Mouse (Mus musculus) erythroblast, adult 5-6 weeks (primary cell): ENCODE measurements around the gene Rbm42. TPM values are rescaled to one million over a fixed set of nuclear protein-coding genes. Genes with fewer than 3 reads are reported as not detected.

ENCODE experiments used
- ATAC-seq: replicated peaks from 2 replicates; pipeline ENCODE4 v1.8.0; 2016; ENCODE audit warnings: moderate number of reproducible peaks, mild to moderate bottlenecking, moderate TSS enrichment, inconsistent platforms; ENCODE audit not compliant: poor library complexity, low FRiP score, severe bottlenecking
- total RNA-seq, 2 experiments: library from RNA; stranded (forward) in 1 of 2; stranded (reverse) in 1 of 2; fragments of 150-400 nt in 1 of 2; fragments of 200-764, 138-1000 nt in 1 of 2; gene quantifications; 2 replicates each; pipeline versions ENCODE4 v1.2.3 to v1.2.4; 2015 to 2017; ENCODE audit warnings: low replicate concordance in 2 of 2

Rbm42 gene
- total RNA-seq (2015; ENCODE audit: low replicate concordance), result 12.3 and 22.5 TPM in 2 replicates
- total RNA-seq (2017; ENCODE audit: low replicate concordance), result 14.0 and 15.1 TPM in 2 replicates

DNA sequence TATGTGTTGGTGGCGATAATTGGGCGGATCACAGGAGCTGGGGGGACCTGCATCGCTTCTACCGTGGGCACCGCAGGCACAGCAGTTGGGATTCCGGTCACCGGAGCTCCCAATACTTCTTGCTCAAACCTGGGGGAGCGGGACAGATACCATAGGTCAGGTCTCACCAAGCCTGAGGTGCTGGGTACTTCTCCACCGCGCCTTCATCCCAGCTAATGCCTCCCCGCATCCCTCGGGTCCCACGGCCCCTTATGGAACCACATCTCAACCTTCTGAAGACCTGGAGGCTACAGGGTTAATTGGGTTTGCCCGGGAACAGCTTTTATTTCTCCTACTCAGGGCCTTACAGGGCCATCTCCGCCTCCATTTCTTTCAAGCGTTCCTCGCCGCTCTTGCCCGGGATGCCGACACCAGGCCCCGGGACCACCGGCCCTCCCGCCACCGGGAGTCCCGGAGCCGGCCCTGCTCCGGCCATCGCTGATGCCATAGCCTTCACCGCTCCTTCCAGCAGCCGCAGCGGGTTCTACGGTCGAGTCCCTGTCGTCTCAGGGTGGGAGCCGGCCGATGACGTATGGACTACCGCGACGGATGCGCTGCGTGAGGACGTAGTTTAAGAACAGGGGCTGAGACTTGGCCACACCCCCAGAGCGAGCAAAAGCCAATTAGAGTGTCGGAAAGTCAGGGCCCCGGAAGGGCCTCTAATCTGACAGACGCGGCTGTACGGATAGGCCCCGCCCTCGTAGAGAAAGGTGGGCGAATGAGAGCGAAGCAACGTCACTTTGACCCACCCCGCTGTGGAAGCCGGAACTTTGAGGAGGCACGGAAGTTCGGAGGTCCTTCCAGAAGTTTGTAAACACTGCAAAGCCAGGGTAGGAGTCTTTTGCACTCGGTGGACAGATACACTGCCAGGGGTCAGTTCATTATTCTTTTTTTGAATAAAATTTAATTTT lies at the start of gene Rbm42:
Gene Rbm42, minus strand, starts transcription at position 727 of the 950 bp plus-strand sequence.
- ATAC-seq, result peak; percentile 98

DNA sequence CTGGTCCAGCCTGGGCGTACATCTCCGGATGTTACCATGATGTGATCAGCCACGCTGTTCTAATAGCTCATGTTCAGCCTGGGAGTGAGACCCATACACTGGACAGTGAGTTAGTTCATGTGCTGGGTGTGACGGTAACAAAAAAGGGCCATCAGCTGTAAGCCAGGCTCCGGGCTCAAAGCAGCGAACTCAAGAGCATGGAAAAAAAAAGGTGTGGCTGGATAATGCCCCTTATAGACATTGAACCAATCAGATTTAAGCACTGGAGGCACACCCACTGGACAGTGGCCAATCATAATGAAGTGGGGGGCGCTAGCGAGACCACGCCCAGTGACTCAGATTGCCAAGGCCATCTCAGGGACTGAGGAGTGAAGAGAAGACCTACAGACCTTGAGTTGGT lies 48.5 kb upstream of the Rbm42 start, which contains the start of gene 2200002J24Rik:
Gene 2200002J24Rik, plus strand, starts transcription at position 338 of the 400 bp plus-strand sequence.
- no peak for ATAC-seq

DNA sequence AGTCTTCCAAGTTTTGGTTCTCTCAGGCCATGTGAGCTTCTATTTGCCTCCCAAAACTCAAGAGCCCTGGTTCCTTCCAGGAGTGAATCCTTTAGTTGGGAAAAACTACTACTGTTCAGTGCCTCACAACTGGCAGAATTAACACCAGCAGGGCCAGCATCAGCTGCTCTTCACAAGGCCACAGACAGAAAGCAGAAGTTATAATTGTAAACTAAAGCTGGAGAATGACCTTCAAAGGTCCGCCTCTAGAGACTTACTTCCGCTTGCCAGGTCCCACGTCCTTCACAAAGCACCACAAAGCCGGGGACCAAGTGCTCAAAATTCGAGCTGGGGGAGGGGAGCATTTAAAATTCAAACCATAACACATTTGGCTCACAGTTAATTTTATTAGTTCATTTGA lies 48.0 kb upstream of the Rbm42 start:
- ATAC-seq, result no peak

DNA sequence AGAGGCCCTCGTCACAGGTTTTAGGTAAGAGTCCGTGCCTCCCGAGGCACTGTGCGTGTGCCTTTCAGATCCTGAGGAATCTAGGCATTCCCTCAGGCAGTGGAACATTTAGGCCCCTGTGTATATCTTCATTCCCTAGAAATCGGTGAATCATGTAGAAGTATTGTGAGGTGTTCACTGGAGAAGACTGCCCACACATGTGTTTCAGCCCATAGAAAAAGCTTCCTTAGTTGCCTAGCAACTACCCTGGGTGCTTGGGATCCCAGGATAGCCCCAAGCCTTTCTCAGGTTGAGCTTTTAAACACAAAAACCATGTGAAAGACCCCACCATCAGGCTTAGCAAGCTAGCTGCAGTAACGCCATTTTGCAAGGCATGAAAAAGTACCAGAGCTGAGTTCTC lies 38.2 kb upstream of the Rbm42 start:
- no peak for ATAC-seq

DNA sequence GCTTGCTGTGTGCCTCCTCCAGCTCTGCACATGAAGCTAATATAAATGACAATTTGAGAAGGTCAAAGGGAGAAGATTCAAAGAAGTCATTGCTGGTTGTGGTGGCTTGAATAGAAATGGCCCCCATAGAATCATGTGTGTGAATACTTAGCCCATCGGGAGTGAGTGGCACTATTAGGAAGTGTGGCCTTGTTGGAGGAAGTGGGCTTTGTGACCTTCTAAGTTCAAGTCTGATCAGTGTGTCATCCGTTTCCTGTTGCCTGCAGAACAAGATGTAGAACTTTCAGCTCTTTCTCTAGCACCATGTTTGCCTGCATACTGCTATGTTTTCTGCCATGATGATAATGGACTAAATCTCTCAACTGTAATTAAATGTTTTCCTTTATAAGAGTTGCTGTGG lies 33.3 kb upstream of the Rbm42 start:
- no peak for ATAC-seq

DNA sequence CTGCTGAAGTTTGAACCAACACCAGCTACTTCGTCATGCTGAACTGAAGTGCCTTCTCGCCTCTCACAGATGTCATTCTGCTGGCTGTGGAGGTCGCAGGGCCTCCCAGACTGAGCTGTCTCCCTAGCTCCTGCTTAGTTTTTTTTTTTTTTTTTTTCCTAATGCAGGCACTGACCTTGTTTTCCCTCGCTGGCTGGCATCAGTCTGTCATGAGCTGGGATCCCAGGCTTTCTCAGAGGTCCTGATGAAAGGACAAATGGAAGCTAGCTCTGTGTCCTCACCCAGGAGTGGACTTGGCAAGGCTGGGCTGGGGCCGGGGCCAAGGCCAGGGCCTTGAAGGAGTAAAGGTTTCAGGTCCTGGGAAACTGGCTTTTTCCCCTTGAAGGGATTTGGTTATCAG lies 31.8 kb upstream of the Rbm42 start:
- no peak for ATAC-seq

DNA sequence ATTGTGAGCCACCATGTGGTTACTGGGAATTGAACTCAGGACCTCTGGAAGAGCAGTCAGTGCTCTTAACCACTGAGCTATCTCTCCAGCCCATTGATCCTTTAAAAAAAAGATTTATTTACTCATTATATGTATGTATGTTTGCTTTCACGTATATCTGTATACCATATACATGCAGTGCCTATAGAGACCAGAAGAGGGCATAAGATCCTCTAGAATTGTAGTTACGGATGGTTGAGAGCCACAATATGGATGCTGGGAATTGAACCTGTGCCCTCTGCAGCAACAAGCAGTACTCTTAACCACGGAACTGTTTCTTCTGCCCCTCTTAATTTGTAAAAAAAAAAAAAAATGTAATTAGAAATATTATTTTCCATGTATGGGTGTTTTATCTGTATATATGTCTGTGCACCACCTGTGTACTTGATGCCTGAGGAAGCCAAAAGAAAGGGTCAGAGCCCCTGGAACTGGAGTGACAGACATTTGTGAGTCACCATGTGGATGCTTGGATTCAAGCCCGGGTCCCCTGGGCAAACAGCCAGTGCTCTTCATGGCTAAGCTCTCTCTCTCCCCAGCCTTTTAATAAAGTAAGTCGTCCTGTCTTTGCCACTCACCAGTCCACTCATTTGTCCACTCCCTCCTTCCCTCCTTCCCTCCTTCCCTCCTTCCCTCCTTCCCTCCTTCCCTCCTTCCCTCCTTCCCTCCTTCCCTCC lies 28.3 kb upstream of the Rbm42 start:
- no peak for ATAC-seq

DNA sequence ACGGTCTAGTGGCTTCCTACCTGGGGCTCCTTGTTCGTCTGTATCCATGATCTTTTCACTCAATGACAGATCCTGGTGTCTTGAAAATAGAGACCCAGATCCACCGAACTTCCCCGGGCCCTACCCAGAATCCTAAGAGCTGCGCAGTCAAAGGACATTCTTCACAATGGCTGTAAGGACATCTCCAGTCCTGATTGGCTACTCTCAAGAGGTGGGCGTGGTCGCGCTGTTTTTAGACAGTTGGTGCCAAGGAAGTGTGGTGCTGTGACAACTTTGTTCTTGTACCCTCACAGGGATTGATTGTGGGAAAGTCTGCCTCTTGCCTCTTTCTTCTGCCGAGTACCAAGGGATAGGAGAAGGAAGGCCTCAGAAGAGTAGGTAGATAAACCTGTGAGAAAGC lies 21.4 kb upstream of the Rbm42 start, which contains the start of gene Pmis2:
Gene Pmis2, minus strand, starts transcription at position 126 of the 400 bp plus-strand sequence.
- no peak for ATAC-seq

DNA sequence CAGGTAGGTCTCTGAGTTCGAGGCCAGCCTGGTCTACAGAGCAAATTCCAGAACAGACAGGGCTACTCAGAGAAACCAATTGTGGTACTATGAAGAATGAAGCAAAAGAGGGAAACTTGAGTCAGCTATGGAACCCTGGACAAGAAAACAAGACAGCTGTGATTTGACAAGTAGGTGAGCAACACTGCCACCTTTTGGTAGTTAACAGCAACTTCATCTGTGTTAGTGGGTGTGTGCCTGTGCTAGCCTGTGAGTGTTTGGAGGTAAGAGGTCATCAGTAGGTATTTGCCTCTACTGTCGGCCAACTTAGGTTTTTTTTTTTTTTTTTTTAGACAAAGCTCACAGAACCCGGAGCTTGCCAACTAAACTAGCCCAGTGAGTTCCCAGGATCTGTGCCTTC lies 19.1 kb upstream of the Rbm42 start:
- peak; percentile 56; the same call in 1 of the 2 replicates for ATAC-seq

DNA sequence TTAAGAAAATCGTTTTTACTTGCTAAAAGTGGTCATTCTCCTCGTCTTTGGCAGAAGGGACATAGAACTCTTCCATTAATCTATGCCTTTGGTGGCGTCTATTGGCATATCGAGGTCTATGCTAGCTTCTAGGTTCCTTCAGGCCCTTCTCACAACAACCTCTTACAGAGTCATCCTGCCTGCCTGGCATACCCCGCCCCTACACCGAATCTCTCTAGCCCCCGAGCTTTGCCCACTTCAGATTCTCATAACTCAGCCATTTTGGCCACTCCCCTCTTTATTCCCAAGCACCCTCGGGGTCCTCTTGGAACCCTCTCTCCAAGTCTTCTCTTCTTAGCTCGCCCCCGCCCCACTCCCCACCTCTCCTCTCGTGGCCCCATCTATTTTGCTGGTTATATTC lies 15.2 kb upstream of the Rbm42 start:
- ATAC-seq, result peak; percentile 24; the same call in 1 of the 2 replicates

DNA sequence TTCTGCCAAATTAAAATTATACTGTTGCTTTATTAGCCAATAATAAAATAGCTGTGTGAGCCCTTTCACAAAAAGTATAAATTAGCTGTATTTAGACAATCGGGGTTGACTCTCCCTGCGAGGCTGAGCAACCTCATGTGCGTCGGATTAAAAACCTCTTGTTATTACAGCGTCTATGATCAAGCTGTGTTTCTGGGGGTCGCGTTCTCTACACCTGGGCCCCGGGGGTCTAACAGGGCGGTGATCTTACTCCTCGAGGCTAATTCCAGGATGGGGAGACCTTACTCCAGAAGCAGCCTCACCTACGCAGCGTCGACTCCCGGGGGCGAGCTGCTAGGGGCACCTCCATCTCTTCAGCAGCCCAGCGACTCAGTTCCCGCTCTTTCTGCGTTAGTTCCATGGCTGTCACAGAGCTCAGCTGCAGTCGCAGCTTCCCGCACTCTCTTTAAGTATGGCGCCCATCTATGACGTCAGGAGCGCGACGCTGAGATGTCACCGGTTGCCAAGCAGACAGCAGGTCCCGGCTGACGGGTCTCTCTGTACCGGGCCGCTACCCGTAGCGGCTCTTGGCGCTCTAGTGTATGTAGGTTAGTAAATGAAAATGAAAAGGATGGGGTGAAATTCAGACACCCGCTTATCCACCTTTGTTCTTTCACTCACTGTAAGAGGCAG lies 14.5 kb upstream of the Rbm42 start, which contains the start of gene Haus5:
Gene Haus5, minus strand, starts transcription at position 466 of the 672 bp plus-strand sequence.
- ATAC-seq, result peak; percentile 98

DNA sequence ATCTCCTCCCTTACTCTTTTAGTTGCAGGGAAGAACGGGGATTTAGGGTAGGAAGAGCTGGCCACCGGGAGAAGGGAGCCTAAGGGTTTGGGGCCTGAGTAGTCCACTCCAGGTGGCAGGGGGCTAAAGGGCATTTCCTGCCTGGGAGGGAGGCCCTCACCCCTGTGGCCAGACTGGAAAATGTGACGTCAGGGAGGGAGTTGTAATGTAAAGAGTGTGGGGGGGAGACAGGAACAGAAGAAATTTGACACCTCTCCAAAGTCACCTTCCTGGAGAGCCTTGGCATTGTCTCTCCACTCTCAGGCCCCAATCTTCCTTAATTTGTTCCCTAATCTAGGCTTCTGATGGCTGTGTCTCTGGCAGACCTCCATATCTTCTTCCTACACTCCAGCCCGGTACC lies 11.0 kb downstream of the Rbm42 start:
- no peak for ATAC-seq

DNA sequence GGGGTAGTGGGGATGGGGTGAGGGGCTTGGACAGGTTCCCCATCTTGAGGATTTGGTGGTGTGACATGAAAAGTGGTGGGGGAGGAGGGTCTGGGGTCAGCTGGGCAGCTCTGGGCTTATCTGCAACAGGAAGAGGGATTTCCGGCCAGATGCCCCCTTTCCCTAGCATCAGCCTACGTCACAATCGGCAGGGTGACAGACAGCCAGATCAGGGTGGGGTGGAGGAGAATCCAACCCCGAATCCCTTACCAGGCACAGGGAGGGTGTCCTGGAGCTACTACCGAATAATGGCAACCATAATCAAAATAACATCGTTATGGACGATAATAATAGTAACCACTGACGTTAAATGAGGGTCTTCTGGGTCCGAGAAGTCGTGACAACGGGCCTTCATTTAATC lies 13.7 kb downstream of the Rbm42 start:
- ATAC-seq, result no peak

DNA sequence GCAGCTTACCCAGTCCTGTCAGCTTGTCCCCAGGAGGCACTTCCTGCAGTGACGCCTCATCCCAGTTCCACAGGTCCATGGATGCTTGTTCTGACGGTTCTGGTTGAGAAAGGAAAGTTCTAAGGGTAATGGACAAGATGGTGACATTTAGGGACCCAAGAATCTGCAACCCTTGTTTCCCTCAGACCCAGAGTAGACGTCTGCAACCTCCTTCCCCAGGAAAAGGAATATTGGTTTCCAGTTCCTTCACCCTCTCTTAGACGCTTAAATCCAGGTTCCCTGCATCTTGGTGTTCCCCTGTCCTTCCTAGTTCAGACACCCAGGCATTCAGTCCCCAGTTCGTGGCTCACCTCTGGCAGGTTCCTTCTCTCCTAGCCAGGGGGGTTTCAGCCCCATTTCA lies 14.4 kb downstream of the Rbm42 start, which contains the start of gene Etv2:
Gene Etv2, minus strand, starts transcription at position 101 of the 400 bp plus-strand sequence.
- no peak for ATAC-seq

DNA sequence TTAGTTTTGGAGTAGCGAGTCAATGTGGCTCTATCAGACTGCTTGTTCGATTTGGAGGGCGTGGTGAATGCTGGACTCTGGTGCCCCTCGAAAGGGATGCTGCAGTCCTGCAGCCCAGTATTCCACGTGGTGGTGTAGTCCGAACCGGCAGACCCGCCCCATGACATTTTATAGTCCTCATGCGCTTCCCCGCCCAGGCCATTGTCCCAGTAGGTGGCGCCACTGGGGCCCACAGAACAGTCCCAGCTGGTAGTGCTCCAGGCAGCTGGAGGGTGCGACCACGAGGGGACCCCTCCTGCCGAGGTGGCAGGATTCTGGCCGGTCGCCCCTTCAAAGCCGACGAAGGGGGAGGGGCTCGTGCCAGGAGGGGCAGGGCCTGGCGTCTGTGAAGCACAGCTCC lies 15.5 kb downstream of the Rbm42 start:
- peak; percentile 66 for ATAC-seq

DNA sequence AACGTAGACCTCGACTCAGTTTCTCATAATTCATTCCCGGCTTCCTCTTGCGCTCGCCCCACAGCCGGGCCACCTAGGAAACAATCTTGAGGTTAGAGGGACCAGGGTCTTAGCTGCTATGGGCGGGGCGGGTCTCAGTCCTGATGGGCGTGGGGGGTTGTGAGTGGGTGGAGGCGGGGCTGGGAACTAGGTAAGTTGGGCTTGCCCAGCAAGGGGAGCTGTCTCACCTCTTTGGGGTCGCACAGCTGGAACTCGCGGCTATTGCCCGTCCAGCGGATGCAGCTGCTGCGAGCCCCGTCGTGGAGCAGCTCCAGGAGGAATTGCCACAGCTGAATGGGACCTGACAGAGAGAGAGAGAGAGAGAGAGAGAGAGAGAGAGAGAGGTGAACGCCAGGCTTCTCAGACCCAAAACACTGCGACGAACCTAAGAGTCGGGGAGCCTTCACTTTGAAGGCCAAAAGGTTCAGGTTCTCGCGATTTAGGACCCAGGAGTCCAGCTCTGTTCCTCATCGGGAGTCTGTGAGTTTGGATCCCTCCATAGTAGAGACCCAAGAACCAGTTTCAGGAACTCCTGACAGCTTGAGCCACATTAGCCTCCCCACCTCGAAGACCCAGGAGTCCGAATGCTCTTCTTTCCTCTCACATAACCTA lies 16.2 kb downstream of the Rbm42 start:
- ATAC-seq, result no peak

DNA sequence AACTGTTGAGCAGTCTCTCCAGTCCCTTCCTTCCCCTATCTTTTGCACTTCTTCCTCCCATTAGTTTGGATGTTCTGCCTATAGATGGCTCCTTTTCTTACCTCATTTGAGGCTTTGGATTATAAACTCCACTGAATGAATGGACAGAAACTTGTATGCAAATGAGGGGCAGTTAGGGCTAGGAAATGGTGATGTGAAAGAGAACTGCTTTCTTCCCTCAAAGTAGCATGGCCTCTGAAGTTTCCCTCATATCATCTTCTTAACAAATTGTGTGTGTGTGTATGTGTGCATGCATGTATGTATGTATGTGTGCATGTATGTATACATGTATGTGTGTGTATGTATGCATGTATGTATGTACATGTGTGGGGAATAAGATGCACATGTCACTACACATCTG lies 21.1 kb downstream of the Rbm42 start:
- ATAC-seq, result no peak

DNA sequence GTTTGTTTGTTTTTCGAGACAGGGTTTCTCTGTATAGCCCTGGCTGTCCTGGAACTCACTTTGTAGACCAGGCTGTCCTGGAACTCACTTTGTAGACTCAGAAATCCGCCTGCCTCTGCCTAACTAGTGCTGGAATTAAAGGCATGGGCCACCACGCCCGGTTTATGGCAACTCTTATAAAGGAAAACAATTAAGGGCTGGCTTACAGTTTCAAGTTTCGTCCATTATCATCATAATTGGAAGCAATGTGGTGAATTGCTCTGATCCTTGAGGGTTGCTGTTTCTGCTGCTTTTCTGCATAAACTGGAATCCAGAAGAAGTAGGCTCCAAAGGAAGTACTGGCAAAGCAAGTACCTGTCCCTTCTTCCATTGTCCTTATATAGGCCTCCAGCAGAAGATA lies 23.5 kb downstream of the Rbm42 start:
- ATAC-seq, result no peak
